Mouse (Mus musculus): Measurements from ENCODE around the gene Gm4869. TPM values are rescaled to one million over a fixed set of nuclear protein-coding genes. Genes with fewer than 3 reads are reported as not detected.

Gene Gm4869
- polyA plus RNA-seq, 1 experiment, result 0.05 TPM

- 85% methylated on average over 8 of the region's 8 CpGs for WGBS
- no peak for TF ChIP-seq POLR2A (IDR thresholded peaks at IDR 0.05; ENCODE audit: borderline replicate concordance, extremely low read depth, low read depth, low read length)
- no peak for TF ChIP-seq CTCF (IDR thresholded peaks at IDR 0.05; ENCODE audit: insufficient read depth, low read length)
- H3K4me3 ChIP-seq (replicated peaks; ENCODE audit: extremely low read depth, low read depth, low read length), result no peak overlapping the region
- peaks cover 16% of the 10 kb centered on the region for H3K4me1 ChIP-seq (ENCODE audit: control insufficient read depth, insufficient read depth, low read length)
- no peak for DNase-seq
Measured at GRCm38 (mm10) chr5:140513921-140514320, 68.5 kb downstream of the Gm4869 start.

DNA sequence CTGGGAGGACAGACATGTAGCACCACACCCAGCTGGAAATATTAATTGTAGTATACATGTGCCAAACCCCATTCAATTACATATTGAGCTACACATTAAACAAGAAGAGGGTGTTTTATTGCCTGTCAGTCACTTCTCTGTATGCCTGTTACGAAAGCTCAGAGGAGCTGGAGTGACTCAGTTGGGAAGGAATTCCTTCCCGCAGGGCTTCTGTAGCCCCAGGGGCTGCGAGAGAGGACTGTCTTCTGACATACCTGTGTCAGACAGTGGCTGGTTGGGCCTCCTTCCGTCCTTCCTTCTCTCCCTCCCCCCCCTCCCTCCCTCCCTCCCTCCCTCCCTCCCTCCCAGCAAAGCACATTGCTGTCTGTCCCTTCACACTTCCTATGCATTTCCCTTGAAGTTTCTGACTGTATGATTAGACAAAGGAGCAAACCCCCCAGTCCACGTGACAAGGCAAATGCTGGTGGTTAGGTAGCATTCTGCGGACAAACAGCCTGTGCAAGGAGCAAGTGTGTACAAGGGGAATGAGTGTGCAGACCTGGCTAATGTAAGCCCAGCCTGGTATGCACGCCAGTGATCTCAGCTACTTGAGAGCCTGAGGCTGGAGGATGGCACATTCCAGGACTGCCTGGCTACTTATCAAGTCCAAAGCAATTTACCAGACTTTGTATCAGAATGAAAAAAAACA, 69.5 kb downstream of the Gm4869 start:
- peaks cover 17% of the 10 kb centered on the region for H3K4me1 ChIP-seq (ENCODE audit: control insufficient read depth, insufficient read depth, low read length)
- H3K4me3 ChIP-seq (replicated peaks; ENCODE audit: extremely low read depth, low read depth, low read length), result no peak overlapping the region
- DNase-seq, result no peak
- WGBS, result 26% methylated on average over 7 of the region's 7 CpGs
- TF ChIP-seq CTCF (IDR thresholded peaks at IDR 0.05; ENCODE audit: insufficient read depth, low read length) (no peak), POLR2A (IDR thresholded peaks at IDR 0.05; ENCODE audit: borderline replicate concordance, extremely low read depth, low read depth, low read length) (no peak)

DNA sequence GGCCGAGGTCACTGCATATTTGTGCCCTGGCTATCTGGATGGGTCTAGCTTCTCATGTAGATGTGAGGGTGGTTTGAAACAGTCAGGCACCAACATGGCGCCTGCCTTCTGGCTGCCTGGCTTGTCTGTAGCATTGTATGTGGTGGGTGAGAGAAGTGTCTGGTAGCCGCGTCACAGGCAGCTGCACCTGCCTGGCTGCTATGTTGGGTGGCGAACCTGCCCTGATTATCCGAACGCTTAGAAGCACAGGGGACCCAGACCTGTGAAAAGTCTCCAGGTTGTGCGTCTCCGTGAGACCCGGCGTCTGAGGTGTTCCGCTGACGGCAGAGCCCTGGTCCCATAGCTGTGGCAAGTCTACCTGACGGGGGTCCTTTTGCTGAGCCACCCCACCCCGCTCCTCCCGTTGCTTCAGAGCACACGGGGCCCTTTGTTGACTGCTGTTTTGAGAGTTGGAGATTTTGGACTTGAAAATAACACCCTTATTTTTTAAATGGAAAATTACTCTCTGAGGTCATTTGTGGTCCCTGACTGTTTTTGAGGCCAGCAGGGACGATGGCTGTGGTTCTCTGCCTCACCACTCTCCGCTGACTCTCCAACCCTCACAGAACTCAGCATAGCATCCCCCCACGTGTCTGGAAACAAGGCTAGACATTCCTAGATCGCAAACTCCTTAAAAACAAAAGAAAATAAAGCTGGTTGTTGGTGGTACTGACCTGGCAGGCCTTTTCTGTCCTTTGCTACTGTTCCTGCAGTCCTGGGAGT, 71.9 kb downstream of the Gm4869 start:
- no peak for DNase-seq
- TF ChIP-seq POLR2A (IDR thresholded peaks at IDR 0.05; ENCODE audit: borderline replicate concordance, extremely low read depth, low read depth, low read length), result no peak
- no peak for TF ChIP-seq CTCF (IDR thresholded peaks at IDR 0.05; ENCODE audit: insufficient read depth, low read length)
- peaks cover 11% of the 10 kb centered on the region for H3K4me1 ChIP-seq (ENCODE audit: control insufficient read depth, insufficient read depth, low read length)
- 81% methylated on average over 21 of the region's 21 CpGs for WGBS
- no peak overlapping the region for H3K4me3 ChIP-seq (replicated peaks; ENCODE audit: extremely low read depth, low read depth, low read length)

DNA sequence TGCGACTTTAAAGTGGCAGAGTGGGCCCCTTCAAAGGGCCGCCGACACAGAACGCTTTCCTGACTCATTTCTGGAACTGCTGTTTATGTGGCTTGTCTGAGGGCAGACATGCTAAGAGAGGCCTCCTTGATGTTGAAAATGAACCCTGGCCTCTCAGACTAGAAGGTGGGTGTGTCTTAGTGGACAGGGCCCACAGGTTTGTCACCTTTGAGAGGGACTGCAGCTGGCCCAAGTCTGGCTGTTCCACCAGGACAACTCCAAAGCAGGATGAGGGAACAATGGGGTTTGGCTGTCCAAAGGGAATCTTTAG, 72.4 kb downstream of the Gm4869 start:
- TF ChIP-seq CTCF (IDR thresholded peaks at IDR 0.05; ENCODE audit: insufficient read depth, low read length), result no peak
- TF ChIP-seq POLR2A (IDR thresholded peaks at IDR 0.05; ENCODE audit: borderline replicate concordance, extremely low read depth, low read depth, low read length), result no peak
- WGBS, result 62% methylated on average over 4 of the region's 4 CpGs
- Histone ChIP-seq H3K4me3 (replicated peaks; ENCODE audit: extremely low read depth, low read depth, low read length) (no peak overlapping the region), H3K4me1 (ENCODE audit: control insufficient read depth, insufficient read depth, low read length) (peaks cover 11% of the 10 kb centered on the region)
- no peak for DNase-seq

DNA sequence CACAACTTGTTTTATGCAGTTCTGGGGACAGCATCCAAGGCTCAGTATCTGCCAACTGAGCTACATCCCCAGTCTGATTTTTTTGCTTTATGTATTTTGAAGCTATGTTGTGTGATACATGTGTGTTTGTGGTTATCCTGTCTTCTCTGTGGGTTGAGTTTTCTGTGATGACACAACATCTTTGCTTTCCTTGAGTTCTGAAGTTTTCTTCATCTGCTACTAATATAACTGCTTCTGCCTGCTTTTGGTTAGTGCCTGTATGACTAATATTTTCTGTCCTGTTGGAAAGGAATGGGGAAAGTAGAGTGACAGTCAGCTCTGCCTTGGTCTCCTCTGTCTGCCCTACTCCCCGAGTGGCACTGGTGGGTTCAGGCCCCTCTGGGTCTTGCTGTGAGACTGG, 75.8 kb downstream of the Gm4869 start:
- 89% methylated on average over 1 of the region's 1 CpGs for WGBS
- no peak for TF ChIP-seq CTCF (IDR thresholded peaks at IDR 0.05; ENCODE audit: insufficient read depth, low read length)
- TF ChIP-seq POLR2A (IDR thresholded peaks at IDR 0.05; ENCODE audit: borderline replicate concordance, extremely low read depth, low read depth, low read length), result no peak
- no peak for DNase-seq
- H3K4me3 ChIP-seq (replicated peaks; ENCODE audit: extremely low read depth, low read depth, low read length), result no peak overlapping the region
- H3K4me1 ChIP-seq (ENCODE audit: control insufficient read depth, insufficient read depth, low read length), result peaks cover 3% of the 10 kb centered on the region; the same call in 1 of the 2 replicates

- TF ChIP-seq POLR2A (IDR thresholded peaks at IDR 0.05; ENCODE audit: borderline replicate concordance, extremely low read depth, low read depth, low read length), result no peak
- no peak for TF ChIP-seq CTCF (IDR thresholded peaks at IDR 0.05; ENCODE audit: insufficient read depth, low read length)
- no peak for DNase-seq
- no peak overlapping the region for H3K4me3 ChIP-seq (replicated peaks; ENCODE audit: extremely low read depth, low read depth, low read length)
- H3K4me1 ChIP-seq (ENCODE audit: control insufficient read depth, insufficient read depth, low read length), result no peaks in the 10 kb centered on the region
- WGBS, result 97% methylated on average over 2 of the region's 2 CpGs
Measured at GRCm38 (mm10) chr5:140526754-140527153, 81.3 kb downstream of the Gm4869 start.

GRCm38 (mm10) chr5:140538111-140538683, 92.8 kb downstream of the Gm4869 start:
- Histone ChIP-seq H3K4me1 (ENCODE audit: control insufficient read depth, insufficient read depth, low read length) (peaks cover 7% of the 10 kb centered on the region), H3K4me3 (replicated peaks; ENCODE audit: extremely low read depth, low read depth, low read length) (no peak overlapping the region)
- TF ChIP-seq POLR2A (IDR thresholded peaks at IDR 0.05; ENCODE audit: borderline replicate concordance, extremely low read depth, low read depth, low read length) (no peak), CTCF (IDR thresholded peaks at IDR 0.05; ENCODE audit: insufficient read depth, low read length) (no peak)
- no peak for DNase-seq
- 78% methylated on average over 13 of the region's 13 CpGs for WGBS

- TF ChIP-seq CTCF (IDR thresholded peaks at IDR 0.05; ENCODE audit: insufficient read depth, low read length), result peak; percentile 96
- TF ChIP-seq POLR2A (IDR thresholded peaks at IDR 0.05; ENCODE audit: borderline replicate concordance, extremely low read depth, low read depth, low read length), result no peak
- Histone ChIP-seq H3K4me1 (ENCODE audit: control insufficient read depth, insufficient read depth, low read length) (peaks cover 7% of the 10 kb centered on the region), H3K4me3 (replicated peaks; ENCODE audit: extremely low read depth, low read depth, low read length) (no peak overlapping the region)
- DNase-seq, result peak; percentile 84
- 12% methylated on average over 8 of the region's 8 CpGs for WGBS
Measured at GRCm38 (mm10) chr5:140540106-140540505, 94.7 kb downstream of the Gm4869 start.

GRCm38 (mm10) chr5:140542811-140543575, 97.5 kb downstream of the Gm4869 start:
- no peaks in the 10 kb centered on the region for H3K4me1 ChIP-seq (ENCODE audit: control insufficient read depth, insufficient read depth, low read length)
- 56% methylated on average over 9 of the region's 9 CpGs for WGBS
- H3K4me3 ChIP-seq (replicated peaks; ENCODE audit: extremely low read depth, low read depth, low read length), result no peak overlapping the region
- DNase-seq, result no peak
- no peak for TF ChIP-seq CTCF (IDR thresholded peaks at IDR 0.05; ENCODE audit: insufficient read depth, low read length)
- no peak for TF ChIP-seq POLR2A (IDR thresholded peaks at IDR 0.05; ENCODE audit: borderline replicate concordance, extremely low read depth, low read depth, low read length)

Other genes with a start within 250 kb of the Gm4869 start
- gene Mad1l1, start 124.1 kb upstream of the Gm4869 start, polyA plus RNA-seq (2012; rRNA removed), result 18.9 and 21.6 TPM in 2 replicates
- 6.2 and 7.9 TPM in 2 replicates for gene Nudt1, start 124.0 kb upstream of the Gm4869 start, polyA plus RNA-seq (2012; rRNA removed)
- gene Mrm2, start 113.7 kb upstream of the Gm4869 start, polyA plus RNA-seq (2012; rRNA removed), result 5.4 and 7.4 TPM in 2 replicates
- gene Snx8, start 56.4 kb upstream of the Gm4869 start, polyA plus RNA-seq (2012; rRNA removed), result 18.7 and 20.0 TPM in 2 replicates
- 83.0 and 86.2 TPM in 2 replicates for gene Eif3b, start 26.3 kb upstream of the Gm4869 start, polyA plus RNA-seq (2012; rRNA removed)
- gene Chst12, start 59.9 kb downstream of the Gm4869 start, polyA plus RNA-seq (2012; rRNA removed), result 49.6 and 60.5 TPM in 2 replicates
- not detected in 2 replicates for gene Grifin, start 119.4 kb downstream of the Gm4869 start, polyA plus RNA-seq (2012; rRNA removed)
- 141 and 163 TPM in 2 replicates for gene Lfng, start 161.7 kb downstream of the Gm4869 start, polyA plus RNA-seq (2012; rRNA removed)
- 117 and 127 TPM in 2 replicates for gene Ttyh3, start 203.4 kb downstream of the Gm4869 start, polyA plus RNA-seq (2012; rRNA removed)